Mouse (Mus musculus) cerebellum, adult 18-20 months (tissue): Measurements from ENCODE around the gene Calr.
A peak's percentile ranks its signal among the peaks of the same experiment; 100 is the strongest.

Source experiments
- DNase-seq, 2 experiments: peaks; one replicate each; pipeline ENCODE4 v3.0.0; 2021

The Calr gene

GRCm38 (mm10) chr8:84846722-84847572 is at the start of gene Calr:
Calr (minus strand) TSS chr8:84846934.
- peak; percentile 99 to 100 for DNase-seq

DNA sequence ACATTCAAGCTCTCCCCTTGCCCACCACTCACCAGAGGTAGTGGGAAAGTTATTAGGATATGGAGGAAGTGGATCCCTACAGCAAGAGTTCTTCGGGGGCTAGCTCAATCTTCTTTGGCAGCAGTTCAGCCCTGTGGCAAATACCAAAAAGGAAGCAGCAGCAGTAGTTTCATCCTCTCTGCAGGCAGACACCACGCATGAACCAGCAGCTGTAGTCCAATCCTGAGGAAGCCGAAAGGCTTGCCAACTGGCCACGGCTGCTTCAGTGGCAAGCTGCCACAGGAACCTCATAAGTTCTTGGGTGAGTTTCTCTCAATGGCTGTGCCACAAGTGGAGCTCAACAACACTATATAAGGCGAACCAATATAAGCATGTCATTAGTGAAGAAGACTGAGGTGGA is 49.2 kb upstream of the Calr start:
- no peak for DNase-seq

DNA sequence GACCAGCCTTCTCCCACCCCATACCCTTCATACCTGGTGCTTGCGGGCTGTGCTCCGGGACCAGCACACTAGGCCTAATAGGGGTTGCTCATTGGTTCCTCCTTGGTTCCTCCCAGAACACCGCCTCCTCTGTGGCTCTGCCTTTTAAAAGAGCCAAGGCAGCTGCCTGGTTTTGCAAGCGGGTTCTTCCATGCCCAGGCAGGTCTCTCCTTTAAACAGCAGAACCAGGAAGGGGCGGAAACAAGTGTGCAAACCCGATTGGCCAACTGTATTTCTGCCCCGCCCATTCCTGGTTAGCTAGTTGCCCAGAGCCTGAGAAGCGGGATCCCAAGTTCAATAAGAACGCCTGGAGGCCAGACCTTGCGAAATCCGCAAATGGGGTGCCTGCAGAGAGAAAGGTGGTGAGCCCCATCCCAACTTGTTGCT is 47.0 kb upstream of the Calr start, which contains the start of gene Gcdh:
Gene Gcdh (minus strand): TSS at position 213 of the 426 bp plus-strand sequence.
- peak; percentile 90 to 96 for DNase-seq

DNA sequence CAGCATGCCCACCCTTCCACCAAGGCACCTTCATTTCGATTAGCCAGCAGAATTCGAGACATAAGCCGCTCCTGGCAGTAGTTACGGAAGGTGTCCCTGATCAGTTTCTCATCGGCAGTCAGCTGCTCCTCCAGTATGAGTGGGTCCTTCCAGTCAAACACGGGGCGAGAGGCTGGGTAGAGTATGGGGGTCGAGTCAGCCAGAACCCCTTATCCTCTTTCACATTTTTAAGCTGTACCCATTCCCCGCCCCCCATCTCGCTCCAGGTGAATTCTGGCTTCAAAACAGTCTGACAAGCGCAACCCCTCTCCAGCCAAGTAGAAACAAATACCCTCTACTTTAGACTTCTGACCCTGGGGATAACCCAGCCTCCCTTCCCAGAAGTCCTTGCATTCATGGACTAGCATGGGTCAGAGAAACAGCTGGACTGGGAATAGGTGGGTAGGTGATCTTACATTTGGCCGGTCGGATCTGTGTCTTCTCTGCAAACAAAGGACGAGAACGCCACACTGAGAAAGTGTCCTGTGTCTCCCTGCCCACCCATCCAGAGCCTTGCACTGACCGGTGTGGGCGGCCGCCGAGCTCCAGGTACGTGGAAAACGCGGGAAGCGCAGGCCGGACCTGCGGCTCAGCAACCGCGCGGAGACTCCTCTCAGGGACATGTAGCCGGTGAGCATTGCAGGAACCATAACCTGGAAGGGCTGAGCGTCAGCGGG is 46.4 kb upstream of the Calr start:
- DNase-seq = no peak

GRCm38 (mm10) chr8:84889141-84889540 is 42.4 kb upstream of the Calr start:
- no peak for DNase-seq

- no peak for DNase-seq
Observed at GRCm38 (mm10) chr8:84888280-84888679, 41.5 kb upstream of the Calr start.

GRCm38 (mm10) chr8:84884728-84885127 is 38.0 kb upstream of the Calr start:
- DNase-seq = no peak

- no peak for DNase-seq
Observed at GRCm38 (mm10) chr8:84878915-84879314, 32.2 kb upstream of the Calr start.

DNA sequence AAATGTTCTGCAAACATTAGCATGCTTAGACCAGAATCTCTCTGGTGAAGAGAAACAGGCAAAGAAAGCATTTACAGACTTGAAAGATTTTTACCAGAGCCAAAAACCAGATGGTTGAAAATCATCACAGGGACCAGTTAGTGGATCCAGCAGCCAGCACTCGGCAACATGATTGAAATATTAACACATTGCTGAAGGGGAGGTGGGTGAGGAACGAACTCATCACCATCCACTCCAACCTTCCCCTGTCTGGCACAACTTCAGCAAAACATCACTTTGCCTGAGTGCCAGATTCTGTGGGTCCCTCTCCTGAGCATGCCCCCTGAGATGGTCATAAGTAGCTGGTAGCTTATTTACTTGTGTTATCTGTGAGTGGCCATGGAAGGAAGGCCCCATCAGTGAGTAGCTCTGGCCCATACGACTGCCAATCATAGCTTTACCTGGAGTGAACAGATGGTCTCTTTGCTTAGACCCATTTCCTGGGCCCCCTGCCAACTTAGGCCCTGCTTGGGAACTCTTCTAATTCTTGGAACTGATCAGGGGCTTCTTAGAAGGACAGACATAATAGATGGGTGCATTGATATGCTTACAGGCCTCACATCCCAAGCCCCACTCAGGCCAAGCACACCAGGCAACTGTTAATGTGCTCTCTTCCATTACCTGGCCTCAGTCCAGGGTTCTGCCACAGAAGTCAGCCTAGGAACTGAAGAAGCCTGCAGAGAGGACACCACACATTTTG is 30.7 kb upstream of the Calr start:
- DNase-seq = peak; percentile 78 to 83

DNA sequence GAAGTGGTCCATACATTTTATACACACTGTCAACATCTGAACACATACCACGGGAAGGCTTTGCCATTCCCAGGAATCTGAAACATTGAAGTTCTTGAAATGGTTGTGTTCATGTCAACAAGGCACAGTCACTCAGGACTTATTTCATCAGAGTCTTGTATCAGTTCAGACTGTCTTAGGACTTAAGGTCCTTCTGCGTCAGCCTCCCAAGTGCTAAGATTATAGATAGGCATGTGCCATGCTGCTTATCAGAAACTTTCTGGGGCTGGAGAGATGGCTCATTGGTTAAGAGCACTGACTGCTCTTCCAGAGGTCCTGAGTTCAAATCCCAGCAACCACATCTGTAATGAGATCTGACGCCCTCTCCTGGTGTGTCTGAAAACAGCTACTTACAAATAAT is 27.6 kb upstream of the Calr start:
- no peak for DNase-seq

GRCm38 (mm10) chr8:84873016-84873415 is 26.3 kb upstream of the Calr start:
- no peak for DNase-seq

DNA sequence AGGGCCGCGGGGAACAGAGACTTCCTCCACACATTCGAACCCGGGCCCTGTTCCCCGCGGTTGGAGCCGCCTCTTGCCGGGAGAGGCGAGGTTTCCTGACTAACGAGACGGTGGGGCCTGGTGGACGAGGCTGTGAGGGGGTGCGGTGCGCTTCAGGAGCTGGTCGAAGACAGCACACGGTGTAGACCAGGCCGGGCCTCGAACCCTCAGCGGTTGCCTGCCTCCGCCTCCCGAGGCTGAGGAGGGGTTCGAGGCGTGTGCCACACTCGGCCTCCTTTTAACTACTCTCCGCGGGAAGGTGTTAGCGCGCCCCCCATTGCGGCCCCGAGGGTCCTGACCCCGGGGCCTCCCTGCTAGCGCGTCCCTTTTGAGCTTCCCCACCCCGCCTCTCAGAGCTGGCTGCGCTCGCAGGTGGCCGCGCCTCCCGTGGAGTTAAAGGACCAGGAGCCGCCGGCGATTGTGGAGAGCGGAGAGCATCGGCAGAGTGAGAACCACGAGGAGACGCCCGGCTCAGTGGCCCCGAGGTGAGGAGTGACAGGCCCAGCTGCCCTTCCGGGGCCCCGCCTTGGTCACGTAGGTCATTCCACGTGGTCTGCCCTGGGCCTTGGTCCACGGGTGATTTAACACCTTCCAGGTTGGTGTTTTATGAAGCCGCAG is 25.7 kb upstream of the Calr start:
- DNase-seq = peak; percentile 22 to 31

GRCm38 (mm10) chr8:84871376-84872308 is 24.9 kb upstream of the Calr start, which contains the start of gene Syce2:
Syce2 (plus strand) TSS chr8:84872111.
- peak; percentile 69 to 72 for DNase-seq

- peak; percentile 93 to 95 for DNase-seq
Observed at GRCm38 (mm10) chr8:84856864-84857441, 10.2 kb upstream of the Calr start, which contains the start of gene Farsa. Farsa (plus strand) TSS chr8:84856989.

DNA sequence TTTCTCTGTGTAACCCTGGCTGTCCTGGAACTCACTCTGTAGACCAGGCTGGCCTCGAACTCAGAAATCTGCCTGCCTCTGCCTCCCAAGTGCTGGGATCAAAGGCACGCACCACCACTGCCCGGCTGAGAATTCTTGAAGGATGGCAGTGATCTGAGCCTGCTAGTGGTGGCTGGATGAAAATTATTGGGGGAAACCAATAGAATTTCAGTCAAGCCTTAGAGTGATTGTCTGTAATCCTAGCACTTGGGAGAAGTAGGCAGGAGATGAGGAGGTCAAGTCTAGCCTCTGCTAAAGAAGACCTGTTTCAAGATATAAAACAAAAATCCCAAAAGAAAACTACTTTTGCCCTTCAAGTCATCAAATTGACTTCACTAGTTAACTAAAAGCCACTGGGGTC is 9.7 kb upstream of the Calr start:
- no peak for DNase-seq

DNA sequence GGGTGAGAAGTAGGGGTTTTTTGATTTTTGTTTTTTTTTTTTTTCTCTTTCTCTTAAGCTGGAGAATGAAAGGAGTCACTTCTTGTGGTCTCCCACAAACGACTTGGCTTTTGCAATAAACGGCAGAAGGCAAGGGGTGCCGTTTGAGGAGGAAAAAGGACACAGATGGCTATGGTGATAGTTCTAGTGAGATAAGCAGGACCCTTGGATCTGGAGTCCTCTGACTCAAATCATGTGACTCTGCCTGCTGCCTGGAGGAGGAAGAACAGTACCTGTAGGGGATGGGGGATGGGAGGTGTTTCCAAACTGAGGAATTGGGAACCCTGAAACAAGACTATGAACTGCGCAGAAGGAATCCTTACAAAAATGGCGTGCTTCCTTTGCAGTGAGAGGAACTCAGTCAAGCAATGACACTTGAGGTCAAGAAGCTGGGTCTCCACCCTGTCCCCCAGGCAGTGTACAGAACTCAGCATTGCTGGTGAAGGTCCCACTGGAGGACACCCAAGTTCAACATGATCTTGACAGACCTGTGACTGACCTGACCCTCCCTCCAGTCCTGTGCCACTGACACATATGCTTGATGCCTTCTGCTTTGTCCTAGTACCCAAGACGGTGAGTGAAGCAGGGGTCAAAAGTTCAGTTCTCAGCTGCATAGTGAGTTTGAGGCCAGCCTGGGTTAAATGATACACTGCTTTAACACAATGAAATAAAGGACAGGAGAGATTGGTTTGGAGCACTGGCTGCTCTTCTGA is 1.1 kb upstream of the Calr start:
- DNase-seq = no peak

GRCm38 (mm10) chr8:84846094-84846721 is 526 bp downstream of the Calr start:
- peak; percentile 25 to 45 for DNase-seq

- peak; percentile 48 to 58 for DNase-seq
Observed at GRCm38 (mm10) chr8:84845355-84846093, 1.2 kb downstream of the Calr start.
